Mouse (Mus musculus): Measurements from ENCODE around the gene Adgra1. TPM values are rescaled to one million over a fixed set of nuclear protein-coding genes. Genes with fewer than 3 reads are reported as not detected.

The Adgra1 gene
- total and polyA plus RNA-seq, 2 experiments from 2014 or later: 0.12 TPM; not detected in 1

DNA sequence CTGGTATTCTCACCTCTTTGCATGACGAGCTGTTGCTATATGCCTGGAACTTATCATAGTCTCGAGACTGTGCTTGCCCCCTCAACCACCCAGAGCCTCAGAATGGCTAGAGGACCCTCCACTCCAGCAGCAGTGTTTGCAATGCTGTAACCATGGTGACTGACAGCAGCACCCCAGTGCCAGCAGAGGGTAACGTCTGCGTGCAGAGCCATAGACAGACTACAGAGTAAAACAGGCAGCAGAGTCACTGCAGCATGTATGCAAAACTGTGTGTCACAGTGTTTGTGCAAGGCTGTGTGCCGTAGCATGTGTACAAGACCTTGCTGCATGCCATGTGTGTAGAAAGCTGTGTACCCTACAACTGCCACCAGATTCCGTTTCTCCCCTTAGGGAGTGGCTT lies 75.5 kb downstream of the Adgra1 start:
- Histone ChIP-seq H3K4me1 (ENCODE audit: control insufficient read depth, insufficient read depth) (no peaks in the 10 kb centered on the region), H3K4me2 (ENCODE audit: low read depth, low read length) (no peak overlapping the region), H3K27me3 (ENCODE audit: control insufficient read depth, insufficient read depth, low read length) (peaks cover 28% of the 10 kb centered on the region), H3K36me3 (replicated peaks; ENCODE audit: control insufficient read depth, insufficient read depth, low read length) (no peaks in the 10 kb centered on the region), H3K27ac (ENCODE audit: low read depth) (no peak overlapping the region), H3K9me3 (replicated peaks; ENCODE audit: control insufficient read depth, low read length) (no peaks in the 10 kb centered on the region), H3K9ac (replicated peaks; ENCODE audit: low read depth, low read length) (no peak overlapping the region), H3K4me3 (ENCODE audit: low read depth, low read length) (no peak overlapping the region)
- WGBS: 34% methylated on average over 6 of the region's 6 CpGs
- ATAC-seq (ENCODE audit: insufficient read depth, low read depth) (no peak), DNase-seq (ENCODE audit: low spot score) (no peak)
- TF ChIP-seq EP300 (IDR thresholded peaks at IDR 0.05; ENCODE audit: low read depth) (no peak), CTCF (IDR thresholded peaks at IDR 0.05; ENCODE audit: low read depth) (no peak)

GRCm38 (mm10) chr7:139910204-139910835 lies 76.3 kb downstream of the Adgra1 start:
- Histone ChIP-seq H3K4me2 (ENCODE audit: low read depth, low read length) (no peak overlapping the region), H3K4me1 (ENCODE audit: control insufficient read depth, insufficient read depth) (no peaks in the 10 kb centered on the region), H3K27ac (ENCODE audit: low read depth) (no peak overlapping the region), H3K9ac (replicated peaks; ENCODE audit: low read depth, low read length) (no peak overlapping the region), H3K36me3 (replicated peaks; ENCODE audit: control insufficient read depth, insufficient read depth, low read length) (no peaks in the 10 kb centered on the region), H3K27me3 (ENCODE audit: control insufficient read depth, insufficient read depth, low read length) (peaks cover 31% of the 10 kb centered on the region), H3K9me3 (replicated peaks; ENCODE audit: control insufficient read depth, low read length) (no peaks in the 10 kb centered on the region), H3K4me3 (ENCODE audit: low read depth, low read length) (no peak overlapping the region)
- no peak for DNase-seq (ENCODE audit: low spot score)
- WGBS: 42% methylated on average over 11 of the region's 11 CpGs
- ATAC-seq (ENCODE audit: insufficient read depth, low read depth): no peak
- no peak for TF ChIP-seq CTCF (IDR thresholded peaks at IDR 0.05; ENCODE audit: low read depth)
- TF ChIP-seq EP300 (IDR thresholded peaks at IDR 0.05; ENCODE audit: low read depth): no peak

DNA sequence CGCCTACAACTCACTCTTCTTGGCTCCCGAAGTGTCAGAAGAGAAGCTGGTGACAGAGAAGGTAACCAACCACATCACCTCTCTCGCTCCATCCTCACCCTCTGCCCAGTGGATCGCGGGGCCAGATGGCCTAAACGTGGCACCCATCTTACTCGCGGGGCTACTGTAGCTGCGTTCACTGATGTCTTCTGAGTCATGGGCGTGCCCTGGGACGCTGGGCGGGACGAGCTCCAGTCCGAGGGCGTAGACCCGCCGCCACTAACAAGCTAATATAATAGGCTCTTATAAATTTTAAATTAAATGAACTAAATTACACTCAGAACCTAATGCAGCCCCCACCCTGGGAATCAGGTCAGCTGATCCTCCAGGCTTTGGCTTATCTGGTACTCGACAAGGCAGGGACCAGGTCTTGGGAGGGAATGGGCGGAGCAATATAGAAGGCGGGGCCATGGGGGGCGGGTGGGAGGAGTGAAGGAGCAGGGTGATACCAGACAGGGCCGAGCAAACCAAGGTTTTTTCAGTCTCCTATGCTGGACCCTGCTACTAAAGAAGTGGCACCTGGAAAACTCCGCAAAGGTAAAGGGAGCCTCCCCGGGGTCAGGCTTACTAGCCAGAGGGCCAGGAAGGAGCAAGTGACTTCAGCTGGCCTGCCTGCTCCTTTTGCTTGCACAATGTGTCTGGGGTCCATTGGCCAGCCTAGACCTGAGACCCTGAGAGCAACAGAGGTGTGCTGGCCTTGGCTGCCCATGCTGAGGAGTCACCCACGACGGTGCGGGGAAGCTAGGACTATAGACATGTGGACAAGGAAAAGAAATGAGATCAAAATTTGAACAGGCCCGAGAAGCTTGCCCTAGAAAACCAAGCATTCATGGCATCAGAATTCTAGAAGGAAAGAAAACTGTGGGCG lies 80.4 kb downstream of the Adgra1 start:
- ATAC-seq (ENCODE audit: insufficient read depth, low read depth): no peak
- Histone ChIP-seq H3K36me3 (replicated peaks; ENCODE audit: control insufficient read depth, insufficient read depth, low read length) (no peaks in the 10 kb centered on the region), H3K4me3 (ENCODE audit: low read depth, low read length) (peak overlapping the region; percentile 22; the same call in 1 of the 2 replicates), H3K27ac (ENCODE audit: low read depth) (no peak overlapping the region), H3K4me2 (ENCODE audit: low read depth, low read length) (peak overlapping the region; percentile 40; the same call in 1 of the 2 replicates), H3K9ac (replicated peaks; ENCODE audit: low read depth, low read length) (no peak overlapping the region), H3K4me1 (ENCODE audit: control insufficient read depth, insufficient read depth) (no peaks in the 10 kb centered on the region), H3K9me3 (replicated peaks; ENCODE audit: control insufficient read depth, low read length) (no peaks in the 10 kb centered on the region), H3K27me3 (ENCODE audit: control insufficient read depth, insufficient read depth, low read length) (peaks cover 42% of the 10 kb centered on the region)
- DNase-seq (ENCODE audit: low spot score): no peak
- 9% methylated on average over 29 of the region's 29 CpGs for WGBS
- no peak for TF ChIP-seq EP300 (IDR thresholded peaks at IDR 0.05; ENCODE audit: low read depth)
- no peak for TF ChIP-seq CTCF (IDR thresholded peaks at IDR 0.05; ENCODE audit: low read depth)

- no peaks in the 10 kb centered on the region for H3K4me1 ChIP-seq (ENCODE audit: control insufficient read depth, insufficient read depth)
- H3K27me3 ChIP-seq (ENCODE audit: control insufficient read depth, insufficient read depth, low read length): peaks cover 42% of the 10 kb centered on the region
- no peak overlapping the region for H3K4me3 ChIP-seq (ENCODE audit: low read depth, low read length)
- no peak for DNase-seq (ENCODE audit: low spot score)
- H3K9me3 ChIP-seq (replicated peaks; ENCODE audit: control insufficient read depth, low read length): no peaks in the 10 kb centered on the region
- ATAC-seq (ENCODE audit: insufficient read depth, low read depth): no peak
- no peak overlapping the region for H3K27ac ChIP-seq (ENCODE audit: low read depth)
- 8% methylated on average over 14 of the region's 14 CpGs for WGBS
- H3K4me2 ChIP-seq (ENCODE audit: low read depth, low read length): no peak overlapping the region
- TF ChIP-seq CTCF (IDR thresholded peaks at IDR 0.05; ENCODE audit: low read depth): no peak
- TF ChIP-seq EP300 (IDR thresholded peaks at IDR 0.05; ENCODE audit: low read depth): no peak
- no peaks in the 10 kb centered on the region for H3K36me3 ChIP-seq (replicated peaks; ENCODE audit: control insufficient read depth, insufficient read depth, low read length)
- no peak overlapping the region for H3K9ac ChIP-seq (replicated peaks; ENCODE audit: low read depth, low read length)
Measured at GRCm38 (mm10) chr7:139915646-139916257, 81.8 kb downstream of the Adgra1 start.

GRCm38 (mm10) chr7:139916345-139916744 lies 82.4 kb downstream of the Adgra1 start:
- no peak for ATAC-seq (ENCODE audit: insufficient read depth, low read depth)
- Histone ChIP-seq H3K27me3 (ENCODE audit: control insufficient read depth, insufficient read depth, low read length) (peaks cover 47% of the 10 kb centered on the region), H3K4me3 (ENCODE audit: low read depth, low read length) (no peak overlapping the region), H3K36me3 (replicated peaks; ENCODE audit: control insufficient read depth, insufficient read depth, low read length) (no peaks in the 10 kb centered on the region), H3K9ac (replicated peaks; ENCODE audit: low read depth, low read length) (no peak overlapping the region), H3K4me2 (ENCODE audit: low read depth, low read length) (no peak overlapping the region), H3K4me1 (ENCODE audit: control insufficient read depth, insufficient read depth) (no peaks in the 10 kb centered on the region), H3K9me3 (replicated peaks; ENCODE audit: control insufficient read depth, low read length) (no peaks in the 10 kb centered on the region), H3K27ac (ENCODE audit: low read depth) (no peak overlapping the region)
- DNase-seq (ENCODE audit: low spot score): no peak
- TF ChIP-seq EP300 (IDR thresholded peaks at IDR 0.05; ENCODE audit: low read depth) (no peak), CTCF (IDR thresholded peaks at IDR 0.05; ENCODE audit: low read depth) (peak; percentile 3; the same call in 1 of the 2 replicates)
- WGBS: 0% methylated on average over 1 of the region's 1 CpGs

Data from heart, postnatal 0 days (tissue).